Mouse (Mus musculus): ENCODE data around the gene Tmem270.

Gene Tmem270

DNA sequence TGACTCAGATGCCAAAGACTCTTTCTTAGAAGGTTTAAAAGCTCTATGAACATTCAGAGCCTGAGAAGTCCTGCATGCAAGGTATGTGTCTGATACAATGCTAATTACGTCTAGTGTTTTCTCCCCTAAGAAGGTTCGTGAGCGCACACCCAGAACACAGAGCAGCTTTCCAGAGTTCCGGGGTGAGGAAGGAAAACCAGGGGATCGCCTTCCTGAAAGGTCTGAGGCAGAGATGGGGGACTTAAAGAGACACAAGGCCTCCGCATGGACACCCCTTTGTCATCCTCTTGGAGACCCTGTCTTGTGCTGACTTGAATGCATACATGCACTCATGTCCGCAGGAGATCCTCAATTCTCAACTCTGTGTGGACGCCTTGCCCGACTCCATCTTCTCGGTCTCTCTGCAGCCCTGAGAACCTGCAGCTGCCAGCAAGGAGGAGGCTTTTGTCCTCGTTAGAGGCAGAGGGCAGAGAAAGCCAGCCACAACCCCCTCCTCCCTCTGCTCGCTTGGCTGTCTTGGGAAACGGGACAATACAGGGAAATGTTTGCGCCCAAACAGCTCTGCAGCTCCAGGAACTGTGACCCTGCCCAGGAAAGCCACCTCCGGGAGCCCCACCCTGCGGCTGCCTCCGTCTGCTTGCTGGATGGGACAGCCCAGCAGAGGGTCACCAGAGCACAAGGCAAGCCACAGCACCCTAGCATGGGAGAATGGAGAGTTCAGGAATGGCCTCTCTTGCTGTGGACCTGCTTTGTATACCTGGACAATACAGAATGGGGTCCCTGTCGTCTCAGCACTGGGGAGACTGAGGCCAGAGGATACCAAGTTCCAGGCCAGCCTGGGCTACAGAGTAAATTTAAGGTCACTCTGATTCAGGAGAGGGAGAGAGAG, 18.8 kb downstream of the Tmem270 start:
- DNase-seq (ENCODE audit: low spot score), result no peak

DNA sequence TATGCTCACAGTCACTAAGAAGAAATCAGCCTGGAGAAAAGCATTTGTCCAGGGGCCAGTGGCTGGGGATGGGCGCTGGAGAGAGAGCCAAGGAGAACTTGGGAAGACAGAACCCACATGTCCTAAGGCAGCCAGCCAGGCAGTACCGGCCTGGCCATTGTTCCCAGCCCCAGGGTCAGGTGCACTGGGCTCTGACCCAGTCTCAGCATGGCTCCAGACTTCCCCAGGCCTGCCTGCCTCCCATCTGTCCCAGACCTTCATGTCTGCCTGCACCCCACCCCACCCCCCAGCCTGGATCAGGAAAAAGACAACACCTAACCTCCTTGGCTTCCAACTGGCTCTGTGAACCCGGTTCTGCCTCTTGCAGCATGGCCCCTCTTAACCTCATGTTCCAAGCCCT, 23.5 kb downstream of the Tmem270 start:
- no peak for DNase-seq (ENCODE audit: low spot score)

DNA sequence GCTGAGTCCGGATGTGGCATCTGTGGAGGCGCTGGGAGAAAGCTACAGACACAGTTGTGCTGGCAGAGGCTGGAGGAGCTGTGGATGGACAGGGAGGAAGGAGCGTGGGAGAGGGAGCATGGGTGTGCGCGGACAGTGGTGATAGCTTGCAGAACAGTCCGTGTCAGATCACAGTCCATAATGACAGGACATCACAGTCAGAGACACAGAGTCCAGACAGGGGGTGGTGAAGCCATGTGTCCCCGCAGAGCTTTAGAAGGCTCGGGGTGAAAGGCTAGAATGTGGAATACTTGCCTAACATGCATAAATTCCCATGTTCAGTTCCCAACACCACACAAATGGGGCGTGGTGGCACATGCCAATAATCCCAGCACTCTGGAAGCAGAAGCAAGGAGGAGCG, 29.7 kb downstream of the Tmem270 start:
- no peak for DNase-seq (ENCODE audit: low spot score)

DNA sequence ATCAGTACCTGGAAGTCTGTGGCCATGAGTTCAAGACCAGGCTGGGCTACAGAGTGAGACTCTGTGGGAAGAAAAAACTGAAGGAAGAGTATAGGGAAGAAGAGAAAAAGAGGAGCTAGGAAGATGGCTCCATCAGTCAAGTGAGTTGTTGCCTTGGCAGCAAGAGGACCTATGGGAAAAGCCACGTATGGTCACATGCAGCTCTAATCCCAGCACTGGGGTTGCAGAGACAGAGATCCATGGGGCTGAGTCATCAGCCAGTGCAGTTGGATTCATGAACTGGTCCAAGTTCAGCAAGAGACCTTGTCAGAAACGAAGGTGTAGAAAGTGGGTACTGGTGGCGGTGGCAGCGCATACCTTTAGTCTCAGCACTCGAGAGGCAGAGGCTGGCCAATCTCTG, 31.3 kb downstream of the Tmem270 start:
- DNase-seq (ENCODE audit: low spot score), result no peak

DNA sequence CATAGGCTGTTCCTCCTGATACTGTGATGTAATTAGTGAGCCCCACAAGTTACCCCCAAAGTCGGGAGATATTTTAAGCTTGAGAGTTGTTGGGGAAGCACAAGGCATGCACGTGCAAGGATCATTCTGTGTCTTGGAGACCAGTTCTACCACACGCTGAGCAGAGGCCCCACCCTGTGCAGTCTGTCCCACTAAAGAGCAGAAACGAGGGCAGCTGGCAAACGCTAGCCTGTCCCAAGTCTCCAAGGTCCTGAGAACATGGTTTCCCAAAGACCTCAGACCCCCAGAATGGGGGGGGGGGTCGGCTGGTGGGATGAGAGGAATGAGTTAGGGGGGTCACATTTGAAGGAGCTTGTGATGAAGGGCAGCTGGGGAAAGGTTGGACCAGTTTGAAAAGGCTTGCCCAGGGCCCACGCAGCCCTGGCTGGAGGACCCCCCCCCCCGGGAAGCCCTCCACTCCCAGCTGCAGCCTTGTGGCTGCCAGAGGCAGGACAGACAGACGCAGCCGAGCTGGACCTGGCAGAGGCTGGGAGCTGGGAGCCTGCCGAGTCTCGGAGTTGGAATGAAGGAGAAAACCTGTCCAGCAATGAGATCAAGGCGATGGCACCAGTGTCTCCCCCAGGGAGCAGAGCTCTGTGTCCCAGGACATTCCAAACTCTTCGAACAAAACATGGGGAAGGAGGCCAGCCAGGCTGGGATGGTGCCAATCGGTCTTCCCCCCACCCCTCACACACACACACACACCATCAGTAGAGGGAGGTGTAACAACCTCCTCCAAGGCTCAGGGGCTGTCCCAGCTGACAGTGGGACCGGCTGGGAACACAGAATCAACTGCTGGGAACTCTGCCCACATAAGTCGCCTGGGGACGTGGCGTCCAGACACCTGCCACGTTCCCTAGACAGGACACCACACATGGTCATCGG, 32.3 kb downstream of the Tmem270 start:
- DNase-seq (ENCODE audit: low spot score), result no peak

DNA sequence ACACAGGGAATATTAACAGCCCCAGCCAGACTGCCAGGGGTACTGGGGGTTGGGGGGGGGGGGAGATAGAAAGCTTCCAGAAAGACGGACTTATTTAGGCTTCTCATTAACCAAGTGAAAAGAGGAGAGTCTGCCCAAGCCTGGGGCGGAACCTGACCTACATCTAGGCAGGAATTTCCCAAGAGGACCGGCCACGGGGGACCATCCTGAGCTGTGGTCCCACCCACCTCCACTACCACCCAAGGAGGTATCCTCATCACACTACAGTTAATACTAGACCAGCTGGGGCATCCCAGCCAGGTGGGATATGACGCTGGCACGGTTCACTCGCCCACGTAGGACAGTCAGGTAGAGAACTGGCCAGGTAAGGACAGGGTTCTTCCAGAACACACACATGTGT, 33.5 kb downstream of the Tmem270 start:
- no peak for DNase-seq (ENCODE audit: low spot score)

DNA sequence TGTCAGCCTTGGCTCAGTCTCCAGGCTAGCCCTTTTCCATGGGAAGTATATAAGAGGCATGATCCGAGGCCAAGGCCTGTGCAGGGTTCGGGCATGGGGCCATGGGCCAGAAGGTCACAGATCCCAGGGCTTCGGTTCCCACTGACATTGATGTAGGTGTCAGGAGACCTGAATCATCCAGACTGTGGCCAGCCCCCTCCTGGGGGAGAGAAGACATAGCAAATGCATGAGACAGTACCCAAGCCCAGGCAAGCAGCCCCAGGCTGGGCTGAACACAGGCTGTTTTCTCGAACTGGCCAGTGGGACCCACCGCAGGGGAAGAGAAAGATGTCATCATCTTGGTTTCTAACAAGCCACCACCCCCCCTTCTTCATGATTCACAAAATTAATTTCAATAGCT, 33.9 kb downstream of the Tmem270 start:
- no peak for DNase-seq (ENCODE audit: low spot score)

DNA sequence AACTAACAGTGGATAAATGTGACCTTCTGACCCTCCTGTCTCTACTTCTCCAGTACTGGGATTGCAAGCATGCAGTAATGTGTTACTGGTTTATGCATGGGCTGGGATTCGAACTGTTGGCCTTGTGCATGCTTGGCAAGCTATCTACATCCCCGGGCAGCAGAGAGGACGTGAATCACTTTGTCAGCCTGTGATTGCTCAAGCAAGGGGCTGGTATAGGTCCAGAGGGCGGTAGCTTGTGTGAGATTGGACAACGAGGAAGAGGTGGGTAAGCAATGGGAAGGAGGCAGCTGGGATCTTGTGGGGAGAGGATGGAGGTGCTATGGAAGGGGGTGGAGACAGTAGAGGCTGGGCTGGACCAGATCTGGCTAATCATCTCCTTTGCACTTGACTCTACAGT, 38.0 kb downstream of the Tmem270 start:
- DNase-seq (ENCODE audit: low spot score), result no peak

DNA sequence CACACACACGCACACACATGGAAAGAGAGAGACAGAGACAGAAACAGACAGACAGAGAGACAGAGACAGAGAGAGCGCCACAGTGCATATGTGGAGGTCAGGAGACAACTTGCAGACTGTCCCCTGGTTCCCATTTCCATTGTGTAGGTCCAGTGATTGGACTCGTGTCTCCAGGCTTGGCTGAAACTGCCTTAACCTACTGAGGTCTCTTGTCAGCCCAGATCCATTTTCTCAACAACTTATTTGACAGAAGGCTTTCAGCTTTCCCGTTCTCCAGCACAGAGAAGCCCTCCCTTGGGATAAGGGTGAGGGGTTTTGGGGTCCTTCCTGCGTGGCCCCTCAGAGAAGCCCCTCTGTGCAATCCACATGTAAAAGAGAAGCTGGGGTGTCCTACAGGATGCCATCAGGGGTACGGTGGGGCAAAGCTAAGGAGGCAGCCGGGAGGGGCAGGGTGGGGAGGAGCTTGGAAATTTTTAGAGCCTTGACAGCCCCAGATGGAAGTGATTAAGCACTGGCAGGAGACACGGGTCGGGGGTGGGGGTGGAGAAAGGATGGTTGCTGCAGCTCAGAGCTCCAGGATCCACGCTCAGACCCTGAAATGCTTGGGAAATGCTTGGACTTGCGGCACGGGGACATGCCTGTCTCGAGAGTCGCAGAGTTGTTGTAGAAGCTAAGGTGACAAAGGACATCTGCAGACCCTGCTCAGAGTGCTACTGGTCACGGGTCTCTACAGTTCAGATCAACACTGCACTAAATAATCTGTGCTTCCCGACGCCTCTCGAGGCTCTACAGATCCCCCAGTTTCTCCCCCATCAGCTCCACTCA, 39.0 kb downstream of the Tmem270 start:
- peak; percentile 58 for DNase-seq (ENCODE audit: low spot score)

DNA sequence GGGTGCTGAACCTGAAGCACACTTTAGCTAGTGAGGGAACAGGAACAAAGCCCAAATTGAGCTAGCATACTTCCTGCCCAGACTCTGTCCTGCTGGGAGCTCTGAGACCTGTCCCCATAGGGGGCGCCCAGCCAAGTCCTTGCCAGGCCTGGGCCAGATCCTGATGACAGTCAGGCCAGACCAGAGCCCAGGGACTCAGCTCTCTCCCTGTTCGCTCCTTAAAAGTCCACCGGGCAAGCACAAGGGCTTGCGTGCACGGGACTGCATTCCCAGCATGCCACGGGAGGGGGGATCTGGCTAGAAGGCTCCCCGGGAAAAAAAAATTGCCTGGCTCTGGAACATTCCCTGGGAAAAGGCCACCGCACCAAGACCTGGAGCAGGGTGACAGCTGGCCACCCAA, 41.4 kb downstream of the Tmem270 start:
- peak; percentile 13 for DNase-seq (ENCODE audit: low spot score)

DNA sequence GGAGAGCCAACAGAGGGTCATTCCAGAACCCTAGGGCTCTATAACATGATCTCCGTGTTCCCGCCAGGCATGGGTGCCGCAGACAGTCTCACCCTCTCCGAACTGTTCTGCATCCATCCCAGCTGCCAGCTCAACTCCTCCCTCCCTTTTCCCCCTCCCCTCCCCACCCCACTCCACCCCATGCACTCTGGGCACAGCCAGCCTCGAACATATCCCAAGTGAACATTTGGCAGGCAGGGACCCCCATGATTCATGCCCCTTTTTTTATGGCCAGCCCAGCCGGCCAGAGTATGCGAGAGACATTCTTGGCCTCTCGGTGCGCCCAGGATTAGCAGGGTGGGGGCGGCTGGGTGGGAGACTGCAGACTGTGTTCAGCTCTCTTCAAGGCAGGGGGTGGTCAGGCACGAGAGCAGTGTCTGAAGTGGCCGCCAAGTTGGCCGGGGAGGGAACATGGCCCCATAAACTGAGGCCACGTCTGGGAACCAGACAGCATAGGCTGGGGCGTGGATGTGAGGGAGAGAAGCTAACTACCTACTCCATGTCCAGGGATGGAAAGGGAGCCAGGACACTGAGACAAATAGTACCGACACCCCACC, 44.5 kb downstream of the Tmem270 start:
- DNase-seq (ENCODE audit: low spot score), result no peak

DNA sequence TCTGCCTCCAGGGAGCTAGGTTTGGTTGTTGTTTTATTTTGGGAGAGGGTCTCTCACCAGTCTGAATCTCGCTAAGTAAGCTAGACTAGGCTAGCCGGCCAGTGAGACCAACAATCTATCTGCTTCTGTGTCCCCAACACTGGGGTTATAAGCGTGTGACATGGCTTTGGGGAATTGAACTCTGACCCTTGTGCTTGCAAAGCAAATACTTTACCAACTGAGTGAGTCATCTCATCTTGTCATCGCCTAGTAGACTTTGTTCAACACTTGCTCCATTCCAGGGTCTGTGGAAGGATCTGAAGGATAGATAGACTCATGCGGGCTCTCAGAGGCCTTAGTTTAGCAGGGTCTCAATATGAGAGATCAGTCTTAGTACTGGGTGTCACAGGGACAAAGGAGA, 47.3 kb downstream of the Tmem270 start:
- DNase-seq (ENCODE audit: low spot score), result no peak

DNA sequence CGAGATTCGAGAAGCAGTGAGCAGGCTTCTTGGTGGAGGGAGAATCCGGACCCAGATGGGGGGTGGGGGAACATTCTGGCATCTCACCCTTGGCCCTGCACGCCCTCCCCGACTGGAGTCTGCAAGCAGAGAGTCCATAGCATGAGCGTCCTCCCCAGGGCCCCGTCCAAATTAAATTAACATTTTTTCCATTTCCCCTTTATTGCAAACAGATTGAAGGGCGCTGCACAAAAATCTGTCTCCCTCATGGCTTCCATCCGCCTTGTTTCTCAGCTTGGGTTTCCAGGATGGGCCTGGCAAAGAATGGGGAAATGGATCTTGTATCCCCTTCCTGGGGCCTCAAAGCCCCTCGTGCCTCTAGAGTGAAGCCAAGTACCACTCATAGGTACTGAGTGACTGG, 48.2 kb downstream of the Tmem270 start:
- no peak for DNase-seq (ENCODE audit: low spot score)

DNA sequence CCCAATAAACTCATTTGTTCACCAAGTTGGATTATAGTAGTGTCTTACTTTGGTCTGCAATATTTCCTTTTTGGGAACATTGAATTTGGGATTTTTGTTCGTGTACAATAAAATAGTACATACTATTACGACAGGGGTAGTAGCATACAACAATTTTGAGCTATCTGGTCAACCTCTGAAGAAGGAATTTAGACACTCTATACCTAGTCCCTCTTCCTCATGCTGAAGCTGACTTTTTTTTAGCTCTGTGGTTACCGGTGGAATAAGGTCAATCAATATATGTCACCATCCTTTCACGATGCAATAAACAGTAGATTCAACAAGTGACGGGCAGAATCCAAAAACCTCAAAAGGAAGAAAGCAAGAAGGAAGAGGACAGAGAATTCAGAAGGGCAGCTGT, 53.7 kb downstream of the Tmem270 start:
- DNase-seq (ENCODE audit: low spot score), result no peak
